Mouse (Mus musculus) brain, embryonic 14.5 days (tissue): ENCODE data around the gene Armc3. TPM values are rescaled to one million over a fixed set of nuclear protein-coding genes. Genes with fewer than 3 reads are reported as not detected.

Source experiments
- DNase-seq: peaks from one replicate; pipeline ENCODE4 v3.0.0-alpha.2; 2011; ENCODE audit warnings: low read depth
- CTCF ChIP-seq: fragments of 200-500 bp; IDR thresholded peaks from 2 replicates; pipeline ENCODE4 v1.5.1; 2012; ENCODE audit warnings: inconsistent platforms, mild to moderate bottlenecking, moderate library complexity, borderline replicate concordance; ENCODE audit not compliant: insufficient read depth, insufficient read length; ENCODE audit errors: extremely low read depth
- POLR2A ChIP-seq: fragments of 200-500 bp; IDR thresholded peaks from 2 replicates; pipeline ENCODE4 v1.6.1; 2012; ENCODE audit warnings: mild to moderate bottlenecking, inconsistent platforms, borderline replicate concordance; ENCODE audit not compliant: poor library complexity, insufficient read depth, insufficient read length, severe bottlenecking; ENCODE audit errors: extremely low read depth
- polyA plus RNA-seq: library from polyadenylated mRNA; depleted of rRNA; stranded (reverse); fragments of >200 nt; gene quantifications from 2 replicates; pipeline ENCODE4 v1.2.3, GENCODE M21; 2012; rRNA removed

The Armc3 gene
- 0.39 and 0.90 TPM in 2 replicates for polyA plus RNA-seq

DNA sequence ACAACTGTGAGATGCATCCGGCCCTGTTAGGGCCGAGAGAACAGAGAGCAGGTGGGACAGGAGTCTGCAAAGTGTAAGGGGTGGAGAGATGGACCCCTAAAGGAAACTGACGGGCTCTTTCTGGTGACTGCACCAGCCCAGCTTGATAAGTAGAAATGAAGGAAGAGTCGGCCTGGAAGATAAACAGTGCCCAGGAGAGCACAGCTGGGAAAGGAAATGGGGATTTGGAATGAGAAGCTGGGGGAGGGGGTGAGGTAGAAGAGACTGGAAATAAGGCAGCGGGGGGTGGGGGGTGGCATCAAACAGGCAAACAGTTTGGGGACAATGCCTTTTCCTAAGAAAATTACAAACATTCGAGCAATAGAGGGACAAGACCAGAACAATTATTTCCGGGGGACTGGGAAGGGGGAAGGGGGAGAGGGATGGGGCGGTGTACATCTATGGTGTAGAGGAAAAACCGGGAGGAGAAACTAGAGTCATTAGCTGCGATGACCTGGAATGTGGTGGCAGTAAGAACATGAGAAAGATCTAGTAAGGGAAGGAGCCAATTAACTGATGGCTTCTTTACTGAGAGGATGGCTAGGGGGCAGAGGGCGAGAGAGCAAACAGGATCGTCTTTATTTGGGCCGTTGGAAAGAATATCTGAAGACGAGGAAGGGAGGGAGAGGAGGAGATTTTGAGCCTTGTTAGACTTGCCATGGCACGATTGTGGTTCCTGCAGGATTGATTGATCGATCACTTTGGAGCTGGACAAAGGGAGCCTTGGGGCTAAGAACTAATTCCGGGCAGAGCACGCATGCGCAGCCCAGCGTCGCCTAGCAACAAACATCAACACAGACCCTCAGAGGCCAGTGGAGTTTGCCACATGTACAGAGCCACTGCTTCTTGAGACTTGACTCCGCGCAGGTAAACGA lies at the start of gene Armc3:
TSS of gene Armc3 (plus strand) at position 851 of the 914 bp plus-strand sequence.
- TF ChIP-seq CTCF (no peak), POLR2A (peak; percentile 30; the same call in 1 of the 2 replicates)
- peak; percentile 95 for DNase-seq

DNA sequence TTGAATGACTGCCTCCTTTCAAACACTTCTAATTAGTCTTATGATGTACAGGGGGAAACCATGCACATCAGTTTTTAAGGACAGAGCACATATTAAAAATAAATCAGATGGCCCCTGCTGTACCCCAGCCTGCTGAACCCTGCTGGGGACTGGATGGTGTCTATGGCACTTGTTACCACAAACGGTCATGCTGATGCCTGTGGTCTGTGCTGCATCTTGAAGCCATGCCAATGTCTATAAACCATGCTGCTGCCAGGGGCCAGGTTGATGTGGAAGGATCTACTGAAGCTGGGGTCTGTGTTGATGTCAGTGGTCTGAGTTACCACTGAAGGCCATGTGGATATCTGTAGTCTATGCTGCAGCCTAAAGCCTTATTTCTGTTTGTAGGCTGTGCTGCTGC lies 46.4 kb upstream of the Armc3 start:
- TF ChIP-seq CTCF (no peak), POLR2A (no peak)
- no peak for DNase-seq

DNA sequence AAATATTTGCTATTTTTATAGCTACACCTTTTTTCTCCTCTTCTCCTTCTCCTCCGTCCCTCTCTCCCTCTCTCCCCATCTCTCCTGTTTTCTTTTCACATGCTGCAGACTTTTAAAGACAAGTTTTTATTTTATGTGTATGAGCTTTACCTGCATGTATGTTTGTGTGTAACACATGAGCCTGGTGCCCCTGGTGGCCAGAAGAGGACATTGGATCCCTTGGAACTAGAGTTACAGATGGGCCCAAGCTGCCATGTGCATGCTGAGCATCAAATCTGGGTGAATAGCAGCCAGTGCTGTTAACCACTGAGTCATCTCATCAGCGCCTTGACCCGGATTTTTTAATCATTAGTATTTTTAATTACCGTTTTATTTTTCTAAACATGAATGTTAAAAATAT lies 42.9 kb upstream of the Armc3 start:
- DNase-seq = no peak
- TF ChIP-seq CTCF = peak; percentile 59; the same call in 1 of the 2 replicates
- TF ChIP-seq POLR2A = no peak

DNA sequence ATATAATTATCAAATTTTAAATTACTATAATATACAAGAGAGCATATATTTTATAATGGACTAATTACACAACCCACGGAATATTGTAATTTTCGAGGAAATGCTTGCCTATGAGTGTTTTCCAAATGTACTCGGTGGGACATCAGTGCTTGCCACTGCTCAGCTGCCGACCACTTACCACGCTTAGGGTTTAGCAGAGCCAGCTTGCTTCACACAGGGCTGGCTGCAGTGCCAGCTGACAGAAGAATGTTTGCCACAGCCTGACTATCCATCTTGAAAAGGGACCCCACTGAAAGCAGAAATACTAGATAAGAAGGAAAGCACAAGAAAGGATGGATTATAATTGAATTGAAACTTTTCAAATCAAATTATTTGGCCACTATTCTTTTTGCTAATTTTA lies 39.6 kb upstream of the Armc3 start:
- DNase-seq = no peak
- TF ChIP-seq CTCF = no peak

DNA sequence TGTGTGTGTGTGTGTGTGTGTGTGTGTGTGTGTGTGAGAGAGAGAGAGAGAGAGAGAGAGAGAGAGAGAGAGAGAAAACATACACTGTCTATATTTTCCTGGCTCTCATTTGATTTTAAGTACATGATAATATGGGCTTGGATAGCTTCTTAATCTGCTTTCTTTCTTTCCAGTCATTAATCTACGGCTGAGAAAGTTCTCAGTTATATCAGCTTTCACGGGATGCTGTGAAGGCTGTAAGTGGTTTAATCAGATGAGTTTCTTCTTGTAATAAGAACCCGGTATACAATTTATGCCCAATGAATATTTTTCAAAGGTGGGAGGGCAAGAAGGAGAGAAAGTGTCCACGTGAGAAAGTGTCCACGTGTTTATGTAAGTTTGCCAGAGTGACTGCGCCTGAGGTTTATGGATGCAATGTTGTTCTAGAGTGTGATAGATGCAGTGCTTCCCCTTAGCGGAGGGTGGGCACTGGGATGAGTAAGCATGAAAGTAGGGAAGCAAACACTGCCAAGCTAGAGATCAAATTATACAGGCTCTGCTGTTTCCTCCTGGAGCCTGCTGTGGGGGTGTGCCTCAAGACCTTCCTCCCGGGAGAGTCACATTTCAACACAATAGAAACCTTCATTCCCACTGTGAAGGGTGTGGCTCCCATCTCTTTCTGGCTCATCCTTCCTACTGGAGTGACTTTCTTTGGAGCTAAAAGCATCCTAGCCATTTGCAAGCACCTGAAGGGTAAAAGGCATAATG lies 38.6 kb upstream of the Armc3 start:
- DNase-seq = no peak
- TF ChIP-seq POLR2A (no peak), CTCF (no peak)

DNA sequence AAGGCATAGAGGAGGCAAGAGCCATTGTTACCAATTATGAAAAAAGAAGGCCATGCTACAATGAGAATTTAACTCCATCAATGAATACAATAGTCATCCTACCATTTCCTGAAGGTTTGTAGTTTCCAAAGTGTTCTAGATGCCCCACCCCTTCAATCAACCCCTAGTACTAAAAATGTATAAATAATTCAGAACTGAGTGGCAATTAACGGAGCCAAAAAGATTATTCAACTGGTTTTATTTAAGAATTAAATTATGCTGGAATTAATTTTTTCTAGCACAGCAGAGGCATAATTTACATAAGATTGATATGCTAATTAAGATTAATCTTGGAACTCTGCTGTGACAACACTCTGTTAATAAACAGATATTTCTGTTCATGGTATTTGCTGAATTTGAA lies 34.9 kb upstream of the Armc3 start:
- TF ChIP-seq CTCF (no peak), POLR2A (no peak)
- peak; percentile 58 for DNase-seq

DNA sequence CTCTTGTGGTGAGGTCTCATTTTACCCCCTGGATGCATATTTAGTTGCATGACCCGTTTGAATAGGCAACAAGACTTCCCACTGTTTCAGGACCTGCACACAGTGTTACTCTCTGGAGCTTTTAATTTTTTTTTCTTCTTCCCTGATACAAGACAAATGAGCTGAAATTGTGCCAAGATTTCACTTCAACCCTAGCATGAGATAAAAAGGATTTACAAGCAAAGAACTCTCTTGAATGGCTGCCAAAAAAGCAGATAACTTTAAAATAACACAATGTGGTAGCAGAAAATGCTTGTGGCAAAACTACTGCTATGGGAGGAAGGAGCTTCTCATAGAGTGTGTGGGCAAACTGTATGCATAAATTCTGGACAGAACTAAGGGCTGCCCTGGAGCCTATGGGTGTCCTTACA lies 22.3 kb upstream of the Armc3 start:
- no peak for TF ChIP-seq POLR2A
- no peak for TF ChIP-seq CTCF
- peak; percentile 87 for DNase-seq

DNA sequence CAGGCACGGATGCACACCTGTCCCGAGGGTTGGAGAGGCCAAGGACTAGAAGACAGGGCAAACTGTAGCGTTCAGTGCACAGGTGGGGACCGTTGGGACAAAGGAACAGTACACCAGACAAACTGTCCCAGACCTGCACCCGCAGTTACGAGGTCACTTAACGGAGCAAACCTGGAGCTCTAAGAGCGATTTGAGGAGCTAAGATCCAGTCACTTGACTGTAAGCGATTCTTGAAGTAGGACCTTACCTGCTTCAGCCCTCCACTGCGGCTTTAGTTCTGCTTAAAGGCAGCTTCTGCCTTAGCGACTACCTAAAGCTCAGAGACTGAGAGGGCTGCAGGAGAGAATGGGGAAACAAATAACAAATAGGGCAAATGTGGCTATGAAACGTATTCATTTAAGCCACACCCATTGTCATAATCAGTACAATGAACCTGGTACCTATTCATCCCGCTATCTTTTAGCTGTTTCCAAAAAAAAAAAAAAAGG lies 308 bp downstream of the Armc3 start:
- TF ChIP-seq CTCF (no peak), POLR2A (no peak)
- DNase-seq = no peak

DNA sequence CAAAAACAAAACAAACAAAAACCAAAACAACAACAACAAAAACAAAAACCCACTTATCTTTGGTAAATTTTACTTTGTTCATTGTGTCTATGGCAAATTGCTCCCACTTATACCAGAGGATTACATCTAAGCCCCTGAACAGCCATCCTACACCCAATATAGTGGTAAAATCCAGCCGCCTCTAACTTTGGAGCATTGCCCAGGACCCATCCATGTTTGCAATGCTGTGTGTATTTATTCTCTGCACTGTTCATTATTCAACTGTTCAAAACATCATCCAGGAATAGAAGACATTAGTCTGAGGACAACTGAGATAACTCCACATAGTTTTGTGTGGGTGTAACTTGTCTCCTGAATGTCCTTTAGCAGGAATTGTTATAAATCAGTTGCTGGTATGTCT lies 1.0 kb downstream of the Armc3 start:
- TF ChIP-seq POLR2A (no peak), CTCF (no peak)
- no peak for DNase-seq

DNA sequence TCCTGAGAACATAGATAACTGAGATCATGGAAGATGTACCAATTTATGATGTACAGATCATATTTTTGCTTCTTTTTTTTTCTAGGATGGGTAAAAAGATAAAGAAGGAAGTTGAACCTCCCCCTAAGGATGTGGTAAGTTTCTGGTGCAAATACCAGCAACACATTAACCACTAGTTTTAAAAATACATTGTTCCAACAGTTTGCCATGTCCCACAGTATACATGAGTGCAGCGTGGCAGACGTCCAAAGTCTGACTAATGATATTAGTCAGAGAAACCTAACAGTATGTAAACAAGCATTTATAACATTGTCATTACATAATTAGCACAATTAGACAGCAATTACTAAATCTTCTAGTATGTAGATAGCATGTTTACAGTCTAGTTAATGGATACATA lies 2.6 kb downstream of the Armc3 start:
- TF ChIP-seq POLR2A = no peak
- TF ChIP-seq CTCF = no peak
- DNase-seq = no peak

DNA sequence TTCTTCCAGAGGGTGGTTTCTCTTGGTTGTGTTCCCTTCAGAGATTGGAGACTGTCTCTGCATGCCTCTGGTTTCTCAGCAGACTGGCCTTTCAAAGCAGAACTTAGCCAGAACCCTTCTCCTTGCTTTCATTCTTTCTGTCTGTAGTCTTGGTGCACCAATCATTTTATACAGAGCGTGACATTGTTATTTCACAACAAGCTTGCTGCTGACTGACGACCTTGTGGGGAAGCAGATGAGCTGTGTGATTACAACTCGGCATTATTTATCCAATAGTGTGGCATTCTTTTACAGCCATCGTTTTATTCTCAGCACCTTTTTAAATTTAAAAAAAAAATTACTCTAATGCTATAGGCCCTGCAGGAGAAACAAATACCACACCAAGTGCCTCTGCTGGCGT lies 35.2 kb downstream of the Armc3 start:
- no peak for DNase-seq
- TF ChIP-seq CTCF = no peak
